In the genomic region with DNA sequence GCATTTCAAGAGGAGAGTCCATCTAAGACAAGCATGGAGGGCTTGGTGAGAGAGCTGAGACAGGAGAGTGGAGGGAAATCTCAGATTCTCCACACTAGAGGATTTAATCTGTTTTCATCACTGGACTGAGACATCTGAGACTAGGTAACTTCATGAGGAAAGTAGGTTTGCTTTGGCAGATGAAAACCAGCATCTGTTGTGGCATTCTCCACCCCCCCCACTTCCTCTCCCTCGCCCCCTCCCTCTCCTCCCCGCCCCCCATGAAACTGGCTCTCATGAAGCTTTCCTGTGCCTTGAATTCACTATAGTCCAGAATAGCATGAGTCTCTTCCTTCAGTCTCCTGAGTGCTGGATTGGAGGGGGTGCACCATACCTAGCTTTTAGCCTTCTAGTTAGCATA, we compare ENCODE assay signal across 13 mouse cellular contexts.
"Had no signal": no experiment of that assay in that cellular context is flagged by ENCODE, and none has a peak within 500 bp of the region (broad histone marks: within the 10 kb centered on the region; RNA-seq: fewer than 3 reads in every experiment).

No protein-coding gene starts in this region.

- H3K4me3 ChIP-seq: kidney, embryonic 15.5 days; limb, embryonic 15.5 days; liver, embryonic 12.5 days; megakaryocyte, embryonic 14.5 days; myocyte; neural tube, embryonic 12.5 days; stomach, embryonic 15.5 days had no signal

- DNase-seq: kidney, adult 11 months; kidney, postnatal 14 days; lung, embryonic 14.5 days; lung, postnatal 10 days; midbrain, embryonic 14.5 days had no signal

- H3K36me3 ChIP-seq: kidney, embryonic 15.5 days; limb, embryonic 15.5 days; liver, embryonic 12.5 days; neural tube, embryonic 12.5 days; stomach, embryonic 15.5 days had no signal

- H3K27me3 ChIP-seq: kidney, embryonic 15.5 days; limb, embryonic 15.5 days; neural tube, embryonic 12.5 days; stomach, embryonic 15.5 days had no signal

- H3K9ac ChIP-seq: kidney, embryonic 15.5 days; limb, embryonic 15.5 days; liver, embryonic 12.5 days; lung, embryonic 14.5 days; neural tube, embryonic 12.5 days; stomach, embryonic 15.5 days had no signal

- ATAC-seq: liver, embryonic 12.5 days had no signal

- H3K9me3 ChIP-seq: kidney, embryonic 15.5 days; limb, embryonic 15.5 days; liver, embryonic 12.5 days; megakaryocyte, embryonic 14.5 days; neural tube, embryonic 12.5 days; stomach, embryonic 15.5 days had no signal

- H3K4me2 ChIP-seq: kidney, embryonic 15.5 days; limb, embryonic 15.5 days; liver, embryonic 12.5 days; lung, embryonic 14.5 days; neural tube, embryonic 12.5 days; stomach, embryonic 15.5 days had no signal

- H3K27ac ChIP-seq: kidney, embryonic 15.5 days; limb, embryonic 15.5 days; macrophage; neural tube, embryonic 12.5 days; stomach, embryonic 15.5 days had no signal

- H3K4me1 ChIP-seq: kidney, embryonic 15.5 days; limb, embryonic 15.5 days; neural tube, embryonic 12.5 days; stomach, embryonic 15.5 days had no signal
